Comparison of ENCODE assay signal across 23 mouse cellular contexts in the genomic region with DNA sequence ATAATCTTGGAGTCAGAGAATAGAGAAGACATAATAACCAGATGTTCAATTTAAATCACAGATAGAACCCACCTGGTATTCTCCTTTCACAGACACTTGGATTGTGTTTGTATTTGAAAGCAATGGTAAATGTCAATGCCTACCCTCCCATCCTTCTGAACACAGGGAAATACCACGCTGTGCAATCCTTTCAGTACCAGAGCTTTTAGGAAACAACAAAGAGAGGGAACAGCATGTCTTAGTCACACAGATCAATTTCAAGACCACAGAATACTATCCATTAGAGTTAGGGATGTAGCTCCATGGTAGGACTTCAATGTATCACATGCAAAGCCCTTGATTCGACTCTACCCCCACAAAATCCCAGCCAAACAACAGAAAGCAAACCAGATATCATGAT.
"Had no signal": no experiment of that assay in that cellular context is flagged by ENCODE, and none has a peak within 500 bp of the region (broad histone marks: within the 10 kb centered on the region; RNA-seq: fewer than 3 reads in every experiment).

No protein-coding gene starts in this region.

- DNase-seq: gastrocnemius, postnatal 14 days; gastrocnemius, postnatal 36 days; heart, adult 18-20 months; heart, postnatal 14 days; heart, postnatal 36 days; kidney, adult 11 months; kidney, adult 2 months; kidney, postnatal 10 days; kidney, postnatal 25 days; kidney, postnatal 4 days; liver; liver, embryonic 13.5 days had no signal

- H3K9me3 ChIP-seq: heart, embryonic 10.5 days; heart, embryonic 13.5 days; heart, embryonic 15.5 days; hindbrain, embryonic 13.5 days; hindbrain, embryonic 15.5 days; limb, embryonic 10.5 days; liver, embryonic 13.5 days had no signal

- H3K36me3 ChIP-seq: heart, embryonic 15.5 days; hindbrain, embryonic 15.5 days had no signal

- H3K27ac ChIP-seq: heart, embryonic 10.5 days; heart, embryonic 13.5 days; heart, embryonic 15.5 days; hindbrain, embryonic 13.5 days; hindbrain, embryonic 15.5 days; hindbrain, postnatal 0 days; layer of hippocampus, adult 2 months; limb, embryonic 10.5 days; limb, embryonic 12.5 days; liver, embryonic 13.5 days had no signal

- H3K9ac ChIP-seq: heart, embryonic 13.5 days; heart, embryonic 15.5 days; hindbrain, embryonic 13.5 days; hindbrain, embryonic 15.5 days; limb, embryonic 12.5 days; liver, embryonic 13.5 days had no signal

- H3K4me1 ChIP-seq: heart, embryonic 10.5 days; heart, embryonic 13.5 days; heart, embryonic 15.5 days; hindbrain, embryonic 13.5 days; hindbrain, embryonic 15.5 days; limb, embryonic 10.5 days; limb, embryonic 12.5 days; liver, embryonic 13.5 days had no signal

- H3K4me3 ChIP-seq: heart, embryonic 10.5 days; heart, embryonic 13.5 days; heart, embryonic 15.5 days; hindbrain, embryonic 13.5 days; hindbrain, embryonic 15.5 days; layer of hippocampus, adult 2 months; limb, embryonic 10.5 days; limb, embryonic 12.5 days; liver, embryonic 13.5 days had no signal

- ATAC-seq: hindbrain, postnatal 0 days; intestine, embryonic 16.5 days had no signal

- H3K4me2 ChIP-seq: heart, embryonic 13.5 days; heart, embryonic 15.5 days; hindbrain, embryonic 13.5 days; hindbrain, embryonic 15.5 days; limb, embryonic 12.5 days; liver, embryonic 11.5 days; liver, embryonic 13.5 days had no signal

- H3K27me3 ChIP-seq: heart, embryonic 13.5 days; heart, embryonic 15.5 days; hindbrain, embryonic 13.5 days; hindbrain, embryonic 15.5 days; limb, embryonic 12.5 days; liver, embryonic 13.5 days had no signal
